In the genomic region with DNA sequence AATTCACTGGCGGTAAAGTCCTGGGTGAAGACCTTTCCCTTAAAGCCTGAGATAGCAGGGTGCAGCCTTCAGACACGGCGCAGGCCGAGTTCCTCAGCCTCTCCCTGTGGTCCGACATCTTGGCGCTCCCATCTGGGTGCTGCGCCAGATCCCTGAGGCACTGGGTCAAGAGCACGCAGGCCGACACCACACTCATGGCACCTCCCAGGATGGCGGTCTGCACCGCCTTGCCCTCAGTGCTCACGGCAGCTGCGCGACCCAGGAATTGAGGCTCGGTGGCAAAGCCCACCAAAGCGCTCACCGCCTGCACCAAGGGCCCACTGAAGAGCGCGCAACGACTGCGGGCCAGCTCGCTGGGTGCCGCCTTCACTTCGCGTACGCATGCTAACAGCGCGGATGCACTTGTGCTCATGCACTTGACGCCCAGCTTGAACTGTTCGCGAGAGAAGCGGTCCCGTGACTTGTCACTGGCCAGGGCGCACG, we compare ENCODE assay signal across 7 mouse cellular contexts. TPM values are rescaled to one million over a fixed set of nuclear protein-coding genes. Genes with fewer than 3 reads are reported as not detected.
DNase-seq lines count a peak whose midpoint lies in the region; ATAC-seq and TF ChIP-seq lines count a peak whose summit lies in the region.

No protein-coding gene starts in this region.

- H3K27me3 ChIP-seq in megakaryocyte, embryonic 14.5 days (replicated peaks), result no peaks in the 10 kb centered on the region
- H3K27me3 ChIP-seq in limb, embryonic 14.5 days (ENCODE audit: control insufficient read depth, insufficient read depth, low read length), result no peaks in the 10 kb centered on the region
- no peaks in the 10 kb centered on the region for H3K27me3 ChIP-seq in neural tube, embryonic 14.5 days (ENCODE audit: control insufficient read depth, insufficient read depth, low read length)

- peaks cover 19% of the 10 kb centered on the region for H3K36me3 ChIP-seq in megakaryocyte, embryonic 14.5 days (replicated peaks; ENCODE audit: low read length)
- peaks cover 10% of the 10 kb centered on the region for H3K36me3 ChIP-seq in limb, embryonic 14.5 days (ENCODE audit: control insufficient read depth, insufficient read depth, low read length)
- H3K36me3 ChIP-seq in neural tube, embryonic 14.5 days (ENCODE audit: control insufficient read depth, insufficient read depth, low read length), result 0 out of 2 replicates have a peak, but pooled peaks cover under 1% of the 10 kb centered on the region

- DNase-seq in cerebellum, adult 9-11 months, result peak; percentile 62
- peak; percentile 17 to 20 for DNase-seq in gastrocnemius, postnatal 4 days (ENCODE audit: low spot score in 2 of 2)
- DNase-seq in limb, embryonic 14.5 days (ENCODE audit: low spot score), result no peak
- DNase-seq in urinary bladder, postnatal 25 days (ENCODE audit: low spot score), result no peak

- H3K9me3 ChIP-seq in megakaryocyte, embryonic 14.5 days, result peaks cover 6% of the 10 kb centered on the region
- no peaks in the 10 kb centered on the region for H3K9me3 ChIP-seq in limb, embryonic 14.5 days (ENCODE audit: control insufficient read depth, low read length)
- H3K9me3 ChIP-seq in neural tube, embryonic 14.5 days (ENCODE audit: control insufficient read depth, low read length), result no peaks in the 10 kb centered on the region

- H3K4me2 ChIP-seq in limb, embryonic 14.5 days (replicated peaks; ENCODE audit: low read depth, low read length, severe bottlenecking), result peak overlapping the region; percentile 94
- H3K4me2 ChIP-seq in neural tube, embryonic 14.5 days (ENCODE audit: low read depth, low read length), result peak overlapping the region; percentile 81

- peaks cover 61% of the 10 kb centered on the region for H3K4me1 ChIP-seq in megakaryocyte, embryonic 14.5 days
- H3K4me1 ChIP-seq in limb, embryonic 14.5 days (ENCODE audit: control insufficient read depth, insufficient read depth, low read length), result peaks cover 39% of the 10 kb centered on the region
- peaks cover 34% of the 10 kb centered on the region for H3K4me1 ChIP-seq in neural tube, embryonic 14.5 days (ENCODE audit: control insufficient read depth, insufficient read depth, low read length)

- peak overlapping the region; percentile 84 for H3K9ac ChIP-seq in limb, embryonic 14.5 days (ENCODE audit: low read depth, low read length, severe bottlenecking)
- no peak overlapping the region; the same call in 1 of the 2 replicates for H3K9ac ChIP-seq in neural tube, embryonic 14.5 days (replicated peaks; ENCODE audit: low read depth, low read length)

- WGBS in limb, embryonic 14.5 days, result 85% methylated on average over 35 of the region's 35 CpGs
- whole genome bisulfite sequencing in neural tube, embryonic 14.5 days, result 88% methylated on average over 35 of the region's 35 CpGs

- no peak for TF ChIP-seq POLR2A in limb, embryonic 14.5 days (IDR thresholded peaks at IDR 0.05; ENCODE audit: borderline replicate concordance, extremely low read depth, insufficient read depth, insufficient read length)

- no peak overlapping the region for H3K27ac ChIP-seq in limb, embryonic 14.5 days (replicated peaks; ENCODE audit: low read depth, low read length)
- H3K27ac ChIP-seq in neural tube, embryonic 14.5 days (ENCODE audit: low read depth, low read length), result no peak overlapping the region; the same call in 1 of the 2 replicates

- ATAC-seq in megakaryocyte, adult 5-6 weeks (ENCODE audit: poor library complexity, severe bottlenecking), result no peak
- ATAC-seq in limb, embryonic 14.5 days (ENCODE audit: low FRiP score, low read depth), result no peak
- ATAC-seq in neural tube, embryonic 14.5 days (ENCODE audit: low read depth), result no peak

- H3K4me3 ChIP-seq in megakaryocyte, embryonic 14.5 days (replicated peaks), result peak overlapping the region; percentile 98
- peak overlapping the region; percentile 78 for H3K4me3 ChIP-seq in limb, embryonic 14.5 days (replicated peaks; ENCODE audit: low read length)
- H3K4me3 ChIP-seq in neural tube, embryonic 14.5 days (ENCODE audit: low read depth, low read length), result peak overlapping the region; percentile 79

RNA-seq across cellular contexts. Expression of gene Tlnrd1, which starts 1.9 kb away (rescaled TPM):
- polyA plus RNA-seq in megakaryocyte, embryonic 14.5 days (2012; ENCODE audit: insufficient read depth, low replicate concordance), result 23.5 and 35.1 TPM in 2 replicates
- 13.8 and 14.3 TPM in 2 replicates for total RNA-seq in megakaryocyte, adult 5-6 weeks (2015)
- total RNA-seq in megakaryocyte, adult 5-6 weeks (2017), result 5.7 and 10.5 TPM in 2 replicates
- total RNA-seq in gastrocnemius, postnatal 4 days (2021), result 10 to 100 TPM; 16.3 to 17.4 TPM
- polyA plus RNA-seq in limb, embryonic 14.5 days (2012; rRNA removed), result 32.7 and 42.5 TPM in 2 replicates
- polyA plus RNA-seq in limb, embryonic 14.5 days (2014; fragmentation: Nextera tagmentation; extraction: Ambion mirVana), result 17.6 and 18.8 TPM in 2 replicates
- 9.4 and 12.7 TPM in 2 replicates for polyA plus RNA-seq in neural tube, embryonic 14.5 days (2014; fragmentation: Nextera tagmentation; extraction: Ambion mirVana)

RNA-seq across cellular contexts. Expression of gene Mesd, which starts 2.1 kb away (rescaled TPM):
- 34.7 and 35.8 TPM in 2 replicates for polyA plus RNA-seq in megakaryocyte, embryonic 14.5 days (2012; ENCODE audit: insufficient read depth, low replicate concordance)
- 16.9 and 18.4 TPM in 2 replicates for total RNA-seq in megakaryocyte, adult 5-6 weeks (2015)
- 24.3 and 25.8 TPM in 2 replicates for total RNA-seq in megakaryocyte, adult 5-6 weeks (2017)
- 10 to 100 TPM; 58.3 to 60.0 TPM for total RNA-seq in gastrocnemius, postnatal 4 days (2021)
- 25.6 and 39.8 TPM in 2 replicates for polyA plus RNA-seq in limb, embryonic 14.5 days (2012; rRNA removed)
- polyA plus RNA-seq in limb, embryonic 14.5 days (2014; fragmentation: Nextera tagmentation; extraction: Ambion mirVana), result 79.5 and 84.6 TPM in 2 replicates
- 51.4 and 55.6 TPM in 2 replicates for polyA plus RNA-seq in neural tube, embryonic 14.5 days (2014; fragmentation: Nextera tagmentation; extraction: Ambion mirVana)

Comparison
In these comparisons a context has a peak if more than half of its experiments do, and no peak if none do; other contexts are left out.
1. DNase-seq: peak in cerebellum, adult 9-11 months (single experiment) and gastrocnemius, postnatal 4 days (2 of 2); none in limb, embryonic 14.5 days (single experiment) and urinary bladder, postnatal 25 days (single experiment).
2. Peak in every context shown above with its lines, with median percentiles within 50 percentile points of each other: H3K4me3 ChIP-seq.